Mouse (Mus musculus) limb, embryonic 10.5 days (tissue): ENCODE results near the gene Zscan21. TPM values are rescaled to one million over a fixed set of nuclear protein-coding genes. Genes with fewer than 3 reads are reported as not detected.

Source experiments
- microRNA counts: library from miRNA; unstranded; fragments of <30 nt; microRNA quantifications from one replicate; lab custom pipeline; 2017
- microRNA-seq: library from miRNA; unstranded; fragments of <30 nt; microRNA quantifications from one replicate; pipeline ENCODE4, GENCODE M21; 2017
- polyA plus RNA-seq: library from polyadenylated mRNA; unstranded; fragments of >200 nt; fragmentation: Nextera tagmentation; extraction: Ambion mirVana; gene quantifications from 2 replicates; pipeline ENCODE4 v1.2.1, GENCODE M21; 2016

The Zscan21 gene
- polyA plus RNA-seq, 1 experiment from 2014 or later: 97.2 TPM

MicroRNAs encoded within 50 kb of the gene (microRNA counts, 519-probe panel; counts per million panel counts)
- microRNA mmu-miR-106b (lab: Ali Mortazavi, UCI) (6,015 counts per million, percentile 93 among the panel's probes with 10 or more counts), microRNA mmu-miR-25 (lab: Ali Mortazavi, UCI) (8,164 counts per million, percentile 99 among the panel's probes with 10 or more counts), microRNA mmu-miR-93 (lab: Ali Mortazavi, UCI) (6,555 counts per million, percentile 96 among the panel's probes with 10 or more counts)

Small RNA genes within 50 kb of the gene (microRNA-seq; reads per million reads assigned to microRNA genes)
- gene Mir106b (9,678 reads per million, percentile 95 among the genes with 10 or more reads in this experiment), gene Mir25 (901 reads per million, percentile 72 among the genes with 10 or more reads in this experiment), gene Mir93 (15,149 reads per million, percentile 96 among the genes with 10 or more reads in this experiment)

Other genes starting within 250 kb of the Zscan21 start
- not detected in 2 replicates for gene Pilrb2, start 245.1 kb upstream of the Zscan21 start, polyA plus RNA-seq
- gene Cyp3a13, start 195.3 kb upstream of the Zscan21 start, polyA plus RNA-seq: not detected in 2 replicates
- 0.04 TPM in 1 of 2 replicates, not detected in the other for gene Gjc3, start 153.8 kb upstream of the Zscan21 start, polyA plus RNA-seq
- gene Azgp1, start 135.4 kb upstream of the Zscan21 start, polyA plus RNA-seq: not detected in 2 replicates
- not detected in 2 replicates for gene Smok3a, start 95.6 kb upstream of the Zscan21 start, polyA plus RNA-seq
- gene Smok3b, start 95.5 kb upstream of the Zscan21 start, polyA plus RNA-seq: not detected in 2 replicates
- gene Smok3c, start 63.7 kb upstream of the Zscan21 start, polyA plus RNA-seq: not detected in 2 replicates
- 24.5 and 29.4 TPM in 2 replicates for gene Zkscan1, start 31.8 kb upstream of the Zscan21 start, polyA plus RNA-seq
- gene Zfp113, start 38.8 kb downstream of the Zscan21 start, polyA plus RNA-seq: 29.7 and 36.3 TPM in 2 replicates
- 381 and 386 TPM in 2 replicates for gene Cops6, start 44.2 kb downstream of the Zscan21 start, polyA plus RNA-seq
- 26.4 and 32.0 TPM in 2 replicates for gene Ap4m1, start 55.1 kb downstream of the Zscan21 start, polyA plus RNA-seq
- gene Mcm7, start 55.5 kb downstream of the Zscan21 start, polyA plus RNA-seq: 384 and 399 TPM in 2 replicates
- gene Taf6, start 70.5 kb downstream of the Zscan21 start, polyA plus RNA-seq: 133 and 145 TPM in 2 replicates
- 54.6 and 60.4 TPM in 2 replicates for gene Cnpy4, start 70.6 kb downstream of the Zscan21 start, polyA plus RNA-seq
- 6.6 and 9.5 TPM in 2 replicates for gene Mblac1, start 77.4 kb downstream of the Zscan21 start, polyA plus RNA-seq
- not detected in 2 replicates for gene Nxpe5, start 109.0 kb downstream of the Zscan21 start, polyA plus RNA-seq
- gene Lamtor4, start 138.6 kb downstream of the Zscan21 start, polyA plus RNA-seq: 35.4 and 39.7 TPM in 2 replicates
- gene BC037034, start 147.1 kb downstream of the Zscan21 start, polyA plus RNA-seq: 5.4 and 6.3 TPM in 2 replicates
- gene Gal3st4, start 155.9 kb downstream of the Zscan21 start, polyA plus RNA-seq: 3.3 and 3.7 TPM in 2 replicates
- gene Gm43720, start 163.1 kb downstream of the Zscan21 start, polyA plus RNA-seq: 0.08 and 0.18 TPM in 2 replicates
- gene Gpc2, start 163.1 kb downstream of the Zscan21 start, polyA plus RNA-seq: 36.5 and 54.3 TPM in 2 replicates
- 4.7 and 6.7 TPM in 2 replicates for gene Stag3, start 163.3 kb downstream of the Zscan21 start, polyA plus RNA-seq
- gene Pvrig, start 225.1 kb downstream of the Zscan21 start, polyA plus RNA-seq: not detected in 2 replicates